Mouse (Mus musculus): ENCODE measurements around the gene Cldn19.

Cldn19 gene

DNA sequence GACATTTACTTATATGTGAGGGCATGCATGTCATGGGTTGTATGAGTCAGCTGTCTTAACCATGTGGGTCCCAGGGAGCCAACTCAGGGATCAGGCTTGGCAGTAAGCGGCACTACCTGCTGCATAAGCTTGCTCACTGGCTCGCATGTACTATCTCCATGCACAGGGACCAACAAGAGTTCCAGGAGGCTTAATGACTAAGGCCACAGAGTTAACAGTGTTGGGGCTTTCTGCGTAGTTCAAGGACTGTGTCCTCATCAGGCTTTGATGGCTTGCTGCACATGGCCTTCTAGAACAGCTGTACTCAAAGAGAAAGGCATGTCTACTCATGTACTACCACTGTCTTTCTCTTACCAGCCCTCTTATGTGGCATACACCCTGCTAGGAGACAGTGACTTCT, 45.5 kb downstream of the Cldn19 start:
- DNase-seq (ENCODE audit: low spot score) = no peak

DNA sequence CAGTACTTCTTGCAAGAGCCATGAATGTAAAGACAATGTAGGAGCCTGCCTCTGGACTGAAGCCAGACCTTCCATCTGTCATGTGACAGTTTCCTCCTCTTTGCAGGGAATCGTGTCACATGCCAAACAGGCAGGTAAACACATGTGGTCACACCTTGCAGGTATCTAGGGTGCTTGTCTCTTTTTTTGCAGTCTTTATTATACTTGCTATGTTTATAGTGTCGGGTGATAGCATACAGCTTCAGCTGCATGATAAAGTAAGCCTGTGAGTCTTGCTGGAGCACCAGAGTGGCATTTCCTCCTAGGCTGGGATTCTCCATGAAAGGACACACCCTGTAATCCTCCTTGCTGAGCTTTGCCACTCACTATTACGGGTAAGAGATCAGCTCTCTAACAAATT, 46.6 kb downstream of the Cldn19 start:
- no peak for DNase-seq (ENCODE audit: low spot score)

DNA sequence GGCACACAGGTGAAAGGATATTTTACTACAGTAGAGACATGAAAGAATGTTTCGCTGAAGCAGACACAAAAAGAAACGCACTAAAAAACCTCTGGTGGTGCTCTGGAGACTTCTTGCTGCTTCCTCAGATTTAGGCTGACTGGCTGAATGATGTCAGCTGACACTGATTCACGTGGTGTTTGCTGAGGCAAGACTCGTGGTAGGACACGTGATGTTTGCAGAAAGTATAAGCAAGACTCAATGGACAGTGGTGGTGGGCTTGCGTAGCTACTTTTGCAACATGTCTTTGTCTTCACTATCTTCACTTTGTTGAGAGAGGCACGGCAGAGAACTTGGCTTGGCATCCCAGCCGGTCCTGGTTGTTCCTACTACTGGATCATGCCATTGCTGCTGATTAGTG, 48.1 kb downstream of the Cldn19 start:
- no peak for DNase-seq (ENCODE audit: low spot score)

DNA sequence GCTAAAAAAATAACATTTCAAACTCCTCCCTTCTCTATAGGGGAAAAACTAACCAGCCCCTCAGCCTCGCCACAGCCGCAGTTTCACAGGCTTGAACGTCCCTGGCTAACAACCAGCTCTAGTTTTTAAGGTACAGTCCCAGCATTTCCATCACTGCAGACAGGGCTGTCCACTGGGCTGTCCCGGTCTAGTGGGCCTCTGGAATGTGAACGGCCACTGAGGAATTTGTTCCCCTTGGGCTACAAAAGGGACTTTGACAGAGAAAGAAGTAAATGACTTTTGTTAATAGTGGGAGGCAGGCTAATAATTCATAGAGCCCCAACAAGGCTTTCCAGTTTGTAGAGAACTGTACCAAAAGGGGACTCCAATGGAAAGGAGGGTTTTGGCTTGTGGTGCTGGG, 50.2 kb downstream of the Cldn19 start:
- no peak for DNase-seq (ENCODE audit: low spot score)
